Mouse (Mus musculus): Measurements from ENCODE around the gene Boc. TPM values are rescaled to one million over a fixed set of nuclear protein-coding genes. Genes with fewer than 3 reads are reported as not detected.

Boc gene
- total RNA-seq, 2 experiments from 2014 or later: 7.1 to 8.6 TPM

GRCm38 (mm10) chr16:44496971-44497464, 61.7 kb downstream of the Boc start:
- no peak for DNase-seq
- intact Hi-C loops (cut with DNase I): no loop called here

- intact Hi-C loops (cut with DNase I): no loop called here
- DNase-seq: no peak
These were observed 64.1 kb downstream of the Boc start for GRCm38 (mm10) chr16:44494441-44495108.

GRCm38 (mm10) chr16:44493868-44494267, 64.8 kb downstream of the Boc start:
- intact Hi-C loops (cut with DNase I): no loop called here
- DNase-seq: peak; percentile 41 to 47

DNA sequence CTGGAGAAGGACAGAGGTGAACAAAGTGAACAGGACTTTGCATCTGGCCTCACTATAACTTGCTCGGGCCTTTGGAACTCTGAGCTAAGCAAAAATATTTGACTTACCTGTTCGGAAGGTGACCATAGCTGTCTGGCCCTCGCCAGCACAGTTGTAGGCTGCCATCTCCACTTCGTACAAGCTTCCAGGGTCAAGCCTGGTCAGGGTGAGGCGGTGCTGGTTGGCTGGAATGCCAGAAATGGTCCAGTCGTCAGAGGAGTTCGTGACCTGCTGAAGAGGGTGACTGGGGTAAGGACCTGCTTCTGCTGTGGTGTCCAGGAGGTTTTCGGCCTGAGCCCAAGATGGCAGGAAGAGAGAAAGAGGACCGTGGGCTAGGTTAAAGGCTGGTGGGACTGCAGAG, 66.0 kb downstream of the Boc start:
- intact Hi-C loops (cut with DNase I): no loop called here
- no peak for DNase-seq

GRCm38 (mm10) chr16:44492151-44492550, 66.5 kb downstream of the Boc start:
- intact Hi-C loops (cut with DNase I): no loop called here
- no peak for DNase-seq

- DNase-seq: no peak
- intact Hi-C loops (cut with DNase I): no loop called here
These were observed 67.6 kb downstream of the Boc start for GRCm38 (mm10) chr16:44491051-44491450.

- no peak for DNase-seq
- intact Hi-C loops (cut with DNase I): loop anchor here (5.0 to 10.0 kb wide), 3 partner anchors 70 to 608 kb away; partner anchors contain the start of genes Boc and Ccdc80
These were observed 71.5 kb downstream of the Boc start for GRCm38 (mm10) chr16:44487194-44487593.

GRCm38 (mm10) chr16:44486612-44487011, 72.1 kb downstream of the Boc start:
- DNase-seq: no peak
- intact Hi-C loops (cut with DNase I): loop anchor here (5.0 to 10.0 kb wide), 3 partner anchors 71 to 608 kb away; partner anchors contain the start of genes Boc and Ccdc80

- intact Hi-C loops (cut with DNase I): loop anchor here (5.0 to 10.0 kb wide), 3 partner anchors 72 to 609 kb away; partner anchors contain the start of genes Boc and Ccdc80
- no peak for DNase-seq
These were observed 73.0 kb downstream of the Boc start for GRCm38 (mm10) chr16:44485691-44486090.

GRCm38 (mm10) chr16:44484831-44485230, 73.9 kb downstream of the Boc start:
- no peak for DNase-seq
- intact Hi-C loops (cut with DNase I): loop anchor here (1.0 to 10.0 kb wide), 4 partner anchors 72 to 610 kb away; partner anchors contain the start of genes Boc and Ccdc80

DNA sequence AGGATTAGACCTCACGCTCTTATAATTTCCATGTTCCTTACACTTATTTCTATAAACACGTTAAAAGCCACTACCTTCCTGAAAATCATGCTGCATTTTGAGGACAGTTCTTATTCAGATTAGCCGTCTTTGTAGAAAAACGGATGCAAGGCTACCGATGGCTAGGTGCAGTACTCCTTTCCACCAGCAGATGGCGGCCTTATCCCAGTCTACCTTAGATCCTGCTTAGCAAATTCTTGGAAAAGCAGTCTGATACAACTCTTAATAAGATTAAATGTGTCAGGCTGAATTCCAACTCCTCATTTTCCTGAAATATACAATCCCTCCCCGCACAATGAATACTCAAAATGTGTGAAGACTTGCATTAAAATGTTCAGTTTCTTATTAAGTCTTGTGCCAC, 74.6 kb downstream of the Boc start:
- intact Hi-C loops (cut with DNase I): loop anchor here (1.0 to 10.0 kb wide), 3 partner anchors 159 to 611 kb away; partner anchors contain the start of gene Ccdc80

GRCm38 (mm10) chr16:44481599-44482593, 76.8 kb downstream of the Boc start:
- intact Hi-C loops (cut with DNase I): loop anchor here (10.0 kb wide), 2 partner anchors 223 to 613 kb away; partner anchors contain the start of gene Ccdc80
- no peak for DNase-seq

More for the DNA sequence above, 74.6 kb downstream of the Boc start:
- DNase-seq: peak; percentile 79 to 89

DNA sequence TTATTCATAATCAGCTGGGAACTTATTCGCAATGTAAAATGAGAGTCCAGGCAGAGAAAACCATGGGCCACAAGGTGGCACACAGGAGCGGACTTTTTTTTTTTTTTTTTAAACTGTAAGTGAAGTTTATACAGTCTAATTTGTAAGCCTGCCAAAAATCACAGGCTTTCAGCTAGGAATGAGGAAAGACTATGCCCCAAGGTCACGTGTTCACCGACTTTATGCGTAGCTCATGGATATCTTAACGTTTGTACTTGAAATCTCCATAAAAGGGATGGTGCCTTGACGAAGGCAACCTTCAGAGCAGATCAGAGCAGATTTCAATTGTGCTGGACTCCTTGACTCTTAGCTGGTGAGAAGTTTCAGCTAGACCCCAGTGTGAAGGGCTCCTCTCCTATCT, 78.1 kb downstream of the Boc start:
- intact Hi-C loops (cut with DNase I): loop anchor here (10.0 kb wide), 2 partner anchors 224 to 614 kb away; partner anchors contain the start of gene Ccdc80
- no peak for DNase-seq

DNA sequence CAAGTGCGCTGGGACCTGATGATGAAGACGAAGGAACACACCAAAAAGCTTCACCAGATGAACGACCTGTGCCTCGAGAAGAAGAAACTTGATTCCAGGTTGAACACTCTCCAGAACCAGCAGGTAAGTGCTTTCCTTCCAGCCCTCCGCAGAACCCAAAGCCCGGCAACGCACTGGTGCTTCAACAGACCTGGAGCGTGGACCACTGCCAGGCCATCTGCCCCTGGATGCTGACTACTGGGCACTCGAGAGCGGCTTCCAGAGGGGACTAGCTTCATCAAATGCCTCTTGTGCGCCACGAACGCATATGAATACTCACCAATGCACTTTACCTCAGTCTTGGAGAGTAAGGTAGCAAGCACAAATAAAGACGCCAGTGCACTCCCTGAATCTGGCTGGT, 78.8 kb downstream of the Boc start:
- intact Hi-C loops (cut with DNase I): loop anchor here (10.0 kb wide), 2 partner anchors 225 to 615 kb away; partner anchors contain the start of gene Ccdc80
- DNase-seq: no peak

DNA sequence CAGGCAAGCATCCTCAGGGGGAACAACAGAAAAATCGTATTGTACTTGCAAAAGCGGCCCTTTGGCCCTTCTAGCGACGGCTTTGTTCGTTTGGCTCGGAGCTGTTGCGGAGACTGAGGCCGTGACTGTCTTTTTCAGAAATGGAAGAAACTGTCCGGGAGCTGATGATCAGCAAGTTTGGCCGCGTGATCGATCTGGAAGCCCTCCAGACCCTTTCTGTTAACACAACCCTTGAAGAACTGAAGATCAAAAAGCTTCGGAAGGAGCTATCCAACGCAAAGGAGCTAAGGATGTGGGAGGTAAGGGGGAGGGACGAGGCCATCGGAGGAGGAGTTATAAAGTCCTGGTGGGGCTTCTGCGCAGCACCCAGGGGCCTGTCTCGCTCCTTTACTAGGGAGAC, 79.9 kb downstream of the Boc start:
- intact Hi-C loops (cut with DNase I): no loop called here
- DNase-seq: no peak

GRCm38 (mm10) chr16:44475682-44476375, 82.9 kb downstream of the Boc start:
- no peak for DNase-seq
- intact Hi-C loops (cut with DNase I): no loop called here

GRCm38 (mm10) chr16:44475281-44475680, 83.4 kb downstream of the Boc start:
- intact Hi-C loops (cut with DNase I): no loop called here
- DNase-seq: no peak

DNA sequence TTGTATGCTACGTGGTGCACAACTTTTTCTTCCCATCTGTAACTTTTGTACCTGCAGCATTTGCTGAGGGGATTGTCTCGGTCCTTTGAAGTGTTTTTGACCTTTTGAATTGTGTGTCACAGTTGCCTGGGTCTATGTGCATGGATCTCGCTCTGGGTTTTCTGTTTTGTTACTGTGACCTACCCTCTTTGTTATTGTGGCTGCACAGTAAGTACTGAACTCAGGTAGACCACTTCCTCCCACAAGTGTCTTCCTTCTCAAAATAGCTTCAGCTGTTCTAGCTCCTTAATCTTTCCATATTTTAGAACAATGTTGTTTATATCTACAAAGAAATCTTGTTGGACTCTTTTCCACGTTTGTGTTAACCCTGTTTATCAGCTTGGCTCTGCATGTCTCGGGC, 97.8 kb downstream of the Boc start:
- intact Hi-C loops (cut with DNase I): no loop called here
- DNase-seq: no peak

DNA sequence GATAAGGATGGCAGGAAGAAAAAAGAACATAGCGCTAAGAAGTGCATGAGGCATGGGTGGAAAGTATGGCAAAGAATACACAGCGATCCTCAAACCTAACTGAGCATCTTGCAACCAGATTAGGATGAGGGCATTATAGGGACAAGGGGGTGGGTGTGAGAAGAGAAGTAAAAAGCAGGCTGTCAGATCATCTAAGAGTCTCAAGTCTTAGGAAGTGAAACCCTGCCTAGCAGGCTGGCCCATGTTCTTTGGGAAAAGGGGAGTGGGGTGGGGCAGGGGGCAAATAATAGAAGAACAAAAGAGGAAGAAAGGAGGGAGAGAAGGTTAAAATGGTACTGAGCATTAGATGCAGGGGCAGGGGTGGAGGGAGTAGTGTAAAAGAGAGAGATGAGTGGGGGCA, 99.9 kb downstream of the Boc start:
- no peak for DNase-seq
- intact Hi-C loops (cut with DNase I): no loop called here

DNA sequence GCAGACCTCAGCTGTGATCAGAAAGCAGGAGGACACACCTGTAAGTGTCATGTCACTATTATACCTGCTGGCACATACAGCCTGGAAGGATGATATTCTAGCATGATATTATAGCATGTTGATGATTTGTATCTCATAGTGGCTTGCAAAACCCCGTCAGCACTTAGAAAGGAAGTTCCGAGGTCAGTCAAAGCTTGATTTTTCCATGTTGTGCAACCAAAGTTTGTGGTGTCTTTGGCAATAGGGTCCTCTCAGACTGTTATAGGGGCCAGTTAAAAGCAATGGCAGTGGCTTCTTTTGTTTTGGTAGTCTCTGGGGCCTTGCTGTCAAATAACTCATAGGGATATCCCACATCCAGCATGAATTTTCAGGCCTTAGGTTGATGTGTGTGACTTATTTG, 100.8 kb downstream of the Boc start:
- intact Hi-C loops (cut with DNase I): no loop called here
- no peak for DNase-seq

Measured in heart, postnatal 14 days (tissue).